ENCODE assay signal across 11 mouse cellular contexts in the genomic region with DNA sequence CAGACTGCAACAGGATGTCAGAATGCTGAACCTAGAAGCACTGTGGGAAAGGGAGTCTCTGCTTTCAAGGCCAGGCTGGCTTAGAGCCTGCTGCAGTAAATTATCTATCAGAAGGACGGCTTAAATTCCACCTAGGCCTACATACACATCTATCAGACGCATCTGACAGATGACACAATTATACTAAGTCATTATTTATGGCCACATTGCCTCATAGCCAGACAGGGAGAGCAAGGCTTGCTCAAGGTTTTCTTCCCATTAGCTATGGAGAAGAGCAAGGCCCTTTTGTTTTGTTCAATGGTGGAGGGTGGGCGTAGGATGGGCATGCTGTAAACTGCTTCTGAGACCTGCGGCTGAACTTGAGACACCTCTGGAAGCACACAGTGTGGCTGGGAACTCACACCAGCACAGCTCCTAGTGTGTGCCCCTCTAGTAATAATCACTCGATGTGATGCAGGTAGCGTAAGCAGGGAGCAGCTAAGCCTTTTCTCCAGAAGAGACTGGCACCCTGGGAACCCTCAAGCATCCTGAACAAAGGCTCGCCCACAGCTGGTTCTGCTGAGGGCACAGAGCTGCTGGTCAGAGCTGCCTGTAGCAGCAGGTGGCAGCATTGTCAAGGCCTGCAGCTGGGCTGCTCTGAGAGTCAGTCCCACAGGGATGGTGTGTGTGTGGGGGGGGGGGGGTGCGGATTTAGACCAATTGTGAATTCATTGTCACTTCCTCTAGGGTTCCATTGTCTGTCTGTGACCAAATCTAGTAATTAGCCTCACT.
DNase-seq lines count a peak whose midpoint lies in the region; ATAC-seq and TF ChIP-seq lines count a peak whose summit lies in the region.
"Had no signal": no experiment of that assay in that cellular context is flagged by ENCODE, and none has a peak within 500 bp of the region (broad histone marks: within the 10 kb centered on the region; RNA-seq: fewer than 3 reads in every experiment).

No protein-coding gene starts in this region.

- peak; percentile 66 for TF ChIP-seq CTCF in layer of hippocampus, adult 2 months (conservative IDR thresholded peaks at IDR 0.05)
- peak; percentile 78 for TF ChIP-seq CTCF in embryonic fibroblast, embryonic 13.5 days (IDR thresholded peaks at IDR 0.05; ENCODE audit: borderline replicate concordance, insufficient read depth, low read length)
- TF ChIP-seq CTCF in midbrain, postnatal 0 days (IDR thresholded peaks at IDR 0.05): peak; percentile 83

- peaks cover 5% of the 10 kb centered on the region; the same call in 1 of the 2 replicates for H3K4me1 ChIP-seq in embryonic fibroblast, embryonic 13.5 days (ENCODE audit: control insufficient read depth, insufficient read depth, low read length)
- H3K4me1 ChIP-seq in kidney, embryonic 15.5 days: peaks cover 8% of the 10 kb centered on the region
- H3K4me1 ChIP-seq in midbrain, postnatal 0 days (ENCODE audit: insufficient read depth, low read length): no peaks in the 10 kb centered on the region

- H3K4me3 ChIP-seq in layer of hippocampus, adult 2 months: no peak overlapping the region
- H3K4me3 ChIP-seq in embryonic fibroblast, embryonic 13.5 days (ENCODE audit: insufficient read depth, low read length): no peak overlapping the region
- no peak overlapping the region for H3K4me3 ChIP-seq in kidney, embryonic 15.5 days (replicated peaks)
- H3K4me3 ChIP-seq in midbrain, postnatal 0 days (ENCODE audit: low read depth, low read length): no peak overlapping the region
- H3K4me3 ChIP-seq: embryonic facial prominence, embryonic 13.5 days; limb, embryonic 12.5 days had no signal

- H3K9me3 ChIP-seq in kidney, embryonic 15.5 days (replicated peaks): no peaks in the 10 kb centered on the region
- H3K9me3 ChIP-seq in midbrain, postnatal 0 days (ENCODE audit: low read length): no peaks in the 10 kb centered on the region
- H3K9me3 ChIP-seq: embryonic facial prominence, embryonic 13.5 days; limb, embryonic 12.5 days had no signal

- ATAC-seq in kidney, embryonic 15.5 days (replicated peaks; ENCODE audit: low FRiP score): peak; percentile 71
- ATAC-seq in midbrain, postnatal 0 days (ENCODE audit: low FRiP score): peak; percentile 74

- H3K27ac ChIP-seq in layer of hippocampus, adult 2 months: no peak overlapping the region
- H3K27ac ChIP-seq in embryonic fibroblast, embryonic 13.5 days (ENCODE audit: insufficient read depth, low read length): peak overlapping the region; percentile 39
- H3K27ac ChIP-seq in kidney, embryonic 15.5 days: no peak overlapping the region
- no peak overlapping the region for H3K27ac ChIP-seq in midbrain, postnatal 0 days (ENCODE audit: low read depth, low read length)
- H3K27ac ChIP-seq: embryonic facial prominence, embryonic 13.5 days; limb, embryonic 12.5 days had no signal

- no peaks in the 10 kb centered on the region for H3K36me3 ChIP-seq in kidney, embryonic 15.5 days
- H3K36me3 ChIP-seq in midbrain, postnatal 0 days (ENCODE audit: insufficient read depth, low read length): no peaks in the 10 kb centered on the region
- H3K36me3 ChIP-seq: embryonic facial prominence, embryonic 13.5 days; G1E; limb, embryonic 12.5 days had no signal

- peaks cover 43% of the 10 kb centered on the region for H3K27me3 ChIP-seq in kidney, embryonic 15.5 days
- H3K27me3 ChIP-seq in midbrain, postnatal 0 days (ENCODE audit: insufficient read depth, low read length): no peaks in the 10 kb centered on the region
- H3K27me3 ChIP-seq: limb, embryonic 12.5 days had no signal

- TF ChIP-seq POLR2A in embryonic fibroblast, embryonic 13.5 days (IDR thresholded peaks at IDR 0.05; ENCODE audit: low read depth, low read length): no peak

- no peak overlapping the region for H3K4me2 ChIP-seq in kidney, embryonic 15.5 days
- H3K4me2 ChIP-seq in midbrain, postnatal 0 days (ENCODE audit: low read depth, low read length, poor library complexity, severe bottlenecking): no peak overlapping the region
- H3K4me2 ChIP-seq: embryonic facial prominence, embryonic 13.5 days; limb, embryonic 12.5 days had no signal

- DNase-seq in layer of hippocampus, adult 2 months (ENCODE audit: low spot score in 2 of 2): no peak
- no peak for DNase-seq in layer of hippocampus, postnatal 36 days
- peak; percentile 76 for DNase-seq in NIH3T3 (ENCODE audit: low read depth)
- peak; percentile 69 for DNase-seq in midbrain, postnatal 0 days (ENCODE audit: low spot score)
- no peak for DNase-seq in cerebellum, adult 9-10 months
- no peak for DNase-seq in c-Kit-positive CD71-positive TER-119-positive erythroid progenitor cells, embryonic 14.5 days (ENCODE audit: low spot score)

- H3K9ac ChIP-seq in kidney, embryonic 15.5 days: no peak overlapping the region
- H3K9ac ChIP-seq in midbrain, postnatal 0 days (replicated peaks; ENCODE audit: low read length, poor library complexity, severe bottlenecking): no peak overlapping the region
- H3K9ac ChIP-seq: embryonic facial prominence, embryonic 13.5 days; limb, embryonic 12.5 days had no signal

- 39% methylated on average over 8 of the region's 8 CpGs for WGBS in kidney, embryonic 15.5 days
- WGBS in midbrain, postnatal 0 days: 52% methylated on average over 7 of the region's 8 CpGs

Comparison
In these comparisons a context has a peak if more than half of its experiments do, and no peak if none do; other contexts are left out.
1. DNase-seq: peak in NIH3T3 (single experiment) and midbrain, postnatal 0 days (single experiment); none in layer of hippocampus, adult 2 months (0 of 2), layer of hippocampus, postnatal 36 days (0 of 2), cerebellum, adult 9-10 months (single experiment) and c-Kit-positive CD71-positive TER-119-positive erythroid progenitor cells, embryonic 14.5 days (single experiment).
2. Peak in every context shown above with its lines, with median percentiles within 50 percentile points of each other: CTCF ChIP-seq.